Mouse (Mus musculus): ENCODE measurements around the gene Xpo6. TPM values are rescaled to one million over a fixed set of nuclear protein-coding genes. Genes with fewer than 3 reads are reported as not detected.

The Xpo6 gene
- polyA plus RNA-seq, 1 experiment from 2014 or later = 76.4 TPM

DNA sequence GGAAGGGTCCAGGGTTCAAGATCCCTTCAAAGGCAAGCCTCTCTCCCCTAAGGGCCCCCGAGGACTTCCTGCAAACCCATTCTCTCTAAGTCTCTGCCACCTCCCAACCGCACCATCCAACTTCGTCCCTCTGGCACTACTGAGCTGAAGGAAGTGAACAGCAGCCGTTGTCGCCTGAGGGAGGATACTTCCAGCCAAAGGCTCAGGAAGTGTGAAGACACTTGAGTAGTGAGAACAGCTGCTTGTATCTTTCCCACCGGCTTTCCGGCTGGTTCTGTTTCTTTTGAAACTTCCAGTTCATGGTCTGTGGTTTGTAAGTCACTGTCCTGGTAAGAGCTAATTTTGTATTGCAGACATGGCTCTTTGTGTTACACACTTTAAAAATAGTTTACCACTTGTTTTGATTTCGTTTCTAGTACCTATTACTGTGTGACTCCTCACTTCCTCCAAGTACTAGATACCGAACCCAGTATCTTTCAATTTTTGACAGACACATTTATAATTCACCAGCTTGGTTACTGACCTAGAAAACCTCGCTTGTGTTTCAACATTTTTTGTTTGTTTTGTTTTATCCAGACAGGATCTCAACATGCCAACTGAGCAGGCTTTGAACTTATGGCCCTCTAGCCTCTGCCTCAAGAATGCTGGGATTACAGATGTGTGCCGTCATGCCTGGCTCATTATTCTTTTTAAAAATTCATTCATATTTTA lies 35.9 kb upstream of the Xpo6 start:
- Histone ChIP-seq H3K9me3 (ENCODE audit: control insufficient read depth, low read length) (no peaks in the 10 kb centered on the region), H3K4me2 (ENCODE audit: low read depth, low read length, severe bottlenecking) (no peak overlapping the region), H3K4me1 (replicated peaks; ENCODE audit: control insufficient read depth, insufficient read depth, low read length) (no peaks in the 10 kb centered on the region), H3K9ac (ENCODE audit: low read length) (no peak overlapping the region), H3K4me3 (ENCODE audit: low read depth, low read length) (no peak overlapping the region), H3K36me3 (ENCODE audit: control insufficient read depth, insufficient read depth, low read length) (no peaks in the 10 kb centered on the region), H3K27ac (ENCODE audit: low read depth, low read length) (no peak overlapping the region), H3K27me3 (ENCODE audit: control insufficient read depth, insufficient read depth, low read length) (no peaks in the 10 kb centered on the region)
- ATAC-seq (replicated peaks; ENCODE audit: low FRiP score) = no peak
- 69% methylated on average over 11 of the region's 11 CpGs for WGBS
- no peak for DNase-seq (ENCODE audit: low spot score)

DNA sequence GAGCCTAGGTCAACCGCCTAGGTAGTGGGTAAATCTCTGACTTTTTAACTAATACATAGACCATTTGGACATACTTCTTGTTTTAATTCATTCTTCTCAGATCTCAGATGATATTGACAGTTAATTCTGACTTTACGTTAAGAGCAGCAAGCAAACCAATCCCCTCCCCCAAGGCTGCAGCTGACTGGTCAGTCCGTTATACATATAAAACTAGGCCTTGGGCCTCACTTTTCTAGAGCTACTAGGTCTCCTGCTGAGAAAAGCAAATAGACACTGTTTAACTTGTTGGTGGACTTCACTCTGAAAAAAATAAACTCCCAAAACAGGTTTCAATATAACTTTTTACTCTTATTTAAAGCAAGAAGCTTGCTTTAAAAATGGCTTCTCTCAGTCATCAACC lies 34.3 kb upstream of the Xpo6 start:
- WGBS = 87% methylated on average over 3 of the region's 3 CpGs
- Histone ChIP-seq H3K4me3 (ENCODE audit: low read depth, low read length) (no peak overlapping the region), H3K4me1 (replicated peaks; ENCODE audit: control insufficient read depth, insufficient read depth, low read length) (no peaks in the 10 kb centered on the region)

DNA sequence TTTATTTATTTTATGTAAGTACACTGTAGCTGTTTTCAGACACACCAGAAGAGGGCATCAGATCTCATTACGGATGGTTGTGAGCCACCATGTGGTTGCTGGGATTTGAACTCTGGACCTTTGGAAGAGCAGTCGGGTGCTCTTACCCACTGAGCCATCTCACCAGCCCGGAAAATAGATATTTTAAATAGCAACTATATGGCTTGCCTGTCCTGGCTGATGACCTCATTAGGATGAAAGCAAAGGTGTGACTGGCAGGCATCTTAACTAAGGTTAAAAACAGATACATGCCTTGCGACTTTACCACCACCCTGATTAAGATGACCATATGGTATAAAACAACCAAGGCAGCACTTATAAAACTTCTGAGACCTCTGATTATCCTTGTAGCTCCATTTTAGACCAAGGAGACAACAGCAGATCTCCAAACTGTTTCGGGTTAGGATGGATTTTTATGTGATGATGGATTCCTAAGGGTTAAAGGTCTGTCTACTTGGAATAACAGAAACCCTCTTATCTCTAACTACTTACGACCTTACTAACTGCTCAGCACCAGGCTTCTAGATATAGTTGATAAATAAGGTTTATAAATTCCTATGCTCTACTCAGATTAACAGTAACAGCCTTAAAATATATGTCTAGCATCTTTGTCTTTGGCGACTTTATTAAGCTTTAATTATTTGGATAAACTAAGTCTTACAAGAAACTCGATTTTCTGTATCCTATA lies 32.2 kb upstream of the Xpo6 start:
- H3K36me3 ChIP-seq (ENCODE audit: control insufficient read depth, insufficient read depth, low read length) = no peaks in the 10 kb centered on the region
- H3K9me3 ChIP-seq (ENCODE audit: control insufficient read depth, low read length) = no peaks in the 10 kb centered on the region
- DNase-seq (ENCODE audit: low spot score) (no peak), ATAC-seq (replicated peaks; ENCODE audit: low FRiP score) (no peak)
- H3K4me2 ChIP-seq (ENCODE audit: low read depth, low read length, severe bottlenecking) = no peak overlapping the region
- no peaks in the 10 kb centered on the region for H3K27me3 ChIP-seq (ENCODE audit: control insufficient read depth, insufficient read depth, low read length)
- 84% methylated on average over 7 of the region's 8 CpGs for WGBS
- H3K27ac ChIP-seq (ENCODE audit: low read depth, low read length) = no peak overlapping the region
- H3K4me3 ChIP-seq (ENCODE audit: low read depth, low read length) = no peak overlapping the region
- H3K9ac ChIP-seq (ENCODE audit: low read length) = no peak overlapping the region
- no peaks in the 10 kb centered on the region for H3K4me1 ChIP-seq (replicated peaks; ENCODE audit: control insufficient read depth, insufficient read depth, low read length)

More for the DNA sequence above, 34.3 kb upstream of the Xpo6 start:
- Histone ChIP-seq H3K36me3 (ENCODE audit: control insufficient read depth, insufficient read depth, low read length) (no peaks in the 10 kb centered on the region), H3K27me3 (ENCODE audit: control insufficient read depth, insufficient read depth, low read length) (no peaks in the 10 kb centered on the region), H3K27ac (ENCODE audit: low read depth, low read length) (no peak overlapping the region), H3K4me2 (ENCODE audit: low read depth, low read length, severe bottlenecking) (no peak overlapping the region), H3K9me3 (ENCODE audit: control insufficient read depth, low read length) (no peaks in the 10 kb centered on the region), H3K9ac (ENCODE audit: low read length) (no peak overlapping the region)
- ATAC-seq (replicated peaks; ENCODE audit: low FRiP score) (no peak), DNase-seq (ENCODE audit: low spot score) (no peak)

DNA sequence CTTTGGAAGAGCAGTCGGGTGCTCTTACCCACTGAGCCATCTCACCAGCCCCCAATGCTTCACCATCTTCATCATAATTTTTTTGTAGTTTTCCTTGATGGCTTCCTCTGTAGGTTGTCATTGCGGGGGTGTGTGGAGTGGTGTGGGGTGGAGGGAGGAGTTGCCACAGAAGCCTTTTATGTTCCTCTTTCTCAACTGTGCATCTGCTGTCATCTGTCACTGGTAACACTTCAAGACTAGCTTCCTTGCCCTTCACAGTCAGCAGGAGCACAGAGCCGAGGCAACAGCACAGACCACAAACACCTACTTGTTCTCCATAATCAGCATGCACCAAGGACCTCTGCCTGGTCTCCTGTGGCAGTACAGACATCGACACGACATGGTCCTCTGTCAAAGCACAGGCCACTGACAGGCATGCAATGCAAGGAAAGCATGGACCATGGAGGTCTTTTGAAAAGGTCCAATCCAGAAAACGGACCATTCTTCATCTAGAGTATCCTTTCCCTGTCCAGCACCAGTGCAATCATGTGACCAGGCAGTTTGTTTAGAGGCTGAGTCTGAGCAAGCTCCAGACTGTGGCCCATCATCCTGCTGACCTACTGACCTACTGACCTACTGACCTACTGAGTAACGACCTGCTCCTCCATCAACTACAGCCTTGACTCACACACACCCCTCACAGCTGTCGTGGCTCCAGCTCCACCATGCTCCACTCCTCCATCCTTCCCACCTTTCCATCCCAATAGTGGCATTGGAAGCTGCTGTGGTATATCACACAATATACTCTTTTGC lies 30.3 kb upstream of the Xpo6 start:
- no peaks in the 10 kb centered on the region for H3K9me3 ChIP-seq (ENCODE audit: control insufficient read depth, low read length)
- no peak overlapping the region for H3K9ac ChIP-seq (ENCODE audit: low read length)
- ATAC-seq (replicated peaks; ENCODE audit: low FRiP score) (no peak), DNase-seq (ENCODE audit: low spot score) (no peak)
- H3K27me3 ChIP-seq (ENCODE audit: control insufficient read depth, insufficient read depth, low read length) = no peaks in the 10 kb centered on the region
- H3K4me1 ChIP-seq (replicated peaks; ENCODE audit: control insufficient read depth, insufficient read depth, low read length) = no peaks in the 10 kb centered on the region
- 79% methylated on average over 8 of the region's 8 CpGs for WGBS
- H3K27ac ChIP-seq (ENCODE audit: low read depth, low read length) = no peak overlapping the region
- H3K4me2 ChIP-seq (ENCODE audit: low read depth, low read length, severe bottlenecking) = no peak overlapping the region
- no peak overlapping the region for H3K4me3 ChIP-seq (ENCODE audit: low read depth, low read length)
- H3K36me3 ChIP-seq (ENCODE audit: control insufficient read depth, insufficient read depth, low read length) = no peaks in the 10 kb centered on the region

DNA sequence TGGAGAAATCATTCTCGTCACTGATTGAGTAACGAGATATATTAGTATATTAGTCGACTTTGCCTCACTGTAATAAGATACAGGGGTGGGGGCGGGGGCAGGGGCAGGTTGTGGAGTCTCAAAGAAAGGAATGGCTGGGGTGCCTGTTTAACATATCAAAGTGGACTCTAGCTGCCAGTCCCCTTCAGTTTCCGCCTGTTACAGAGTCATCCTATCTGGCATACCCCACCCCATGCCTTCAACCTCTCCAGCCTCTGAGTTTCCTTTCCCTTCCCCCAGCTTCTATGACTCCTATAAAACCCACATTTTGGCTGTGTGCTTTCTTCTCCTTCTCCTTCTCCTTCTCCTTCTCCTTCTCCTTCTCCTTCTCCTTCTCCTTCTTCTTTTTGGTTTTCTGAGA lies 25.8 kb upstream of the Xpo6 start:
- Histone ChIP-seq H3K9ac (ENCODE audit: low read length) (no peak overlapping the region), H3K4me3 (ENCODE audit: low read depth, low read length) (no peak overlapping the region), H3K4me2 (ENCODE audit: low read depth, low read length, severe bottlenecking) (no peak overlapping the region), H3K9me3 (ENCODE audit: control insufficient read depth, low read length) (no peaks in the 10 kb centered on the region), H3K27ac (ENCODE audit: low read depth, low read length) (no peak overlapping the region), H3K36me3 (ENCODE audit: control insufficient read depth, insufficient read depth, low read length) (no peaks in the 10 kb centered on the region), H3K27me3 (ENCODE audit: control insufficient read depth, insufficient read depth, low read length) (no peaks in the 10 kb centered on the region), H3K4me1 (replicated peaks; ENCODE audit: control insufficient read depth, insufficient read depth, low read length) (no peaks in the 10 kb centered on the region)
- no peak for DNase-seq (ENCODE audit: low spot score)
- ATAC-seq (replicated peaks; ENCODE audit: low FRiP score) = no peak
- 27% methylated on average over 5 of the region's 5 CpGs for WGBS

DNA sequence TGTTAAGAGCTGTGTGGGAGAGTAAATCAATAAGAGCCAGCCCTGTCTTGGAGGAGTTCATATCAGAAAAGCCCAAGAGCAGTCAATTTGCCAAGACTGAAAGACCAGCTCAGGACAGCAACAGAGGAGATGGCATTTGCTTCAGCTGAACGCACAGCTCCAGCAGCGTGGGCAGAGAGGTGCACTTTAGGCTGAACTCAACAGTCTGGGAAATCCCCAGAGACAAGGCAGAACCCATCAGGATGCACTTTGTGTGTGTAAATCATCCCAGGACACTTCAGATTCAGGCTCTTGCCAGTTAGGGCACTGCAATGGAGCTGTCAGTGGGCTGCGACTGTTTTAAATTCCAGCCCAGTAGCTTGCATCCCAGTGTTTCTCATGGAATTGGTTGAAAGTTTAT lies 22.5 kb upstream of the Xpo6 start:
- no peak overlapping the region for H3K27ac ChIP-seq (ENCODE audit: low read depth, low read length)
- H3K9ac ChIP-seq (ENCODE audit: low read length) = no peak overlapping the region
- no peaks in the 10 kb centered on the region for H3K4me1 ChIP-seq (replicated peaks; ENCODE audit: control insufficient read depth, insufficient read depth, low read length)
- H3K4me3 ChIP-seq (ENCODE audit: low read depth, low read length) = no peak overlapping the region
- no peak for ATAC-seq (replicated peaks; ENCODE audit: low FRiP score)
- 65% methylated on average over 3 of the region's 3 CpGs for WGBS
- DNase-seq (ENCODE audit: low spot score) = no peak
- no peak overlapping the region for H3K4me2 ChIP-seq (ENCODE audit: low read depth, low read length, severe bottlenecking)
- H3K9me3 ChIP-seq (ENCODE audit: control insufficient read depth, low read length) = no peaks in the 10 kb centered on the region
- H3K36me3 ChIP-seq (ENCODE audit: control insufficient read depth, insufficient read depth, low read length) = no peaks in the 10 kb centered on the region
- no peaks in the 10 kb centered on the region for H3K27me3 ChIP-seq (ENCODE audit: control insufficient read depth, insufficient read depth, low read length)

DNA sequence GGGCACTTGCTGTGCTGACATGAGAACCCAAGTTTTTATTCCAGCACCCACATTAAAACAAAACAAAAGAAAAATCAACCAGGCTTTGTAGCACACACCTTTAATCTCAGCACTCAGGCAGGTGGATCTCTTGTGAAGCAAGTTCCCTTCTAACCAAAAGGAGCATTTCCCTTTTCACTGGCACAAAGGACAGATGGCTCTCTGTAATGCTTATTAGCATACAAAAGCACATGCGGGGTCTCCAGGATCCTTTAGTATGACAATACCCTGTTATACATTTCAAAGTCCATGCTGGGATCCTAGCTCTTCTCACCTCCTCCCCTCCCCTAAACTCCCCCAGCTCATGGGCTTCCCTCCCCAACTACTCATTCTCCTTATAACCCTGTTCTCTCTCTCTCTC lies 20.3 kb upstream of the Xpo6 start:
- Histone ChIP-seq H3K9ac (ENCODE audit: low read length) (no peak overlapping the region), H3K4me2 (ENCODE audit: low read depth, low read length, severe bottlenecking) (no peak overlapping the region), H3K27me3 (ENCODE audit: control insufficient read depth, insufficient read depth, low read length) (no peaks in the 10 kb centered on the region), H3K9me3 (ENCODE audit: control insufficient read depth, low read length) (no peaks in the 10 kb centered on the region), H3K27ac (ENCODE audit: low read depth, low read length) (no peak overlapping the region), H3K4me3 (ENCODE audit: low read depth, low read length) (no peak overlapping the region), H3K4me1 (replicated peaks; ENCODE audit: control insufficient read depth, insufficient read depth, low read length) (no peaks in the 10 kb centered on the region), H3K36me3 (ENCODE audit: control insufficient read depth, insufficient read depth, low read length) (no peaks in the 10 kb centered on the region)
- DNase-seq (ENCODE audit: low spot score) (no peak), ATAC-seq (replicated peaks; ENCODE audit: low FRiP score) (no peak)
- 38% methylated on average over 1 of the region's 1 CpGs for WGBS

DNA sequence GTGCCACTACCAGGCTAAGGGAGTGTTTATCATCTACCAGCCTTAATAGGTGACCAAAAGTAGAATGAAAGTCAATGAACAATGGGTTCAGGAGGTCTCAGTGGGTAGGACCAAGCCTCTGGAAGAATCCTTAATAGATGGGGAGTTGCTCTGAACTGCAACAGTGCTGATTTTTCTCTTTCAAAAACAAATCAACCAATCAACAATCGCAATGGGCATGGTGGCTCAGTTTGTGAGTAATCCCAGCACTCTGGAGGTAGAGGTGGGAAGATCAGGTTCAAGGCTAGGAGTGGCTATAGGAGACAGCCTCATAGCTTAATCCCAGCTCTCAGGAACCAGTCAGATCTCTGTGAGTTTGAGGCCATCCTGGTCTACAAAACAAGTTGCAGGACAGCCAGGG lies 18.0 kb upstream of the Xpo6 start:
- no peaks in the 10 kb centered on the region for H3K27me3 ChIP-seq (ENCODE audit: control insufficient read depth, insufficient read depth, low read length)
- no peak for ATAC-seq (replicated peaks; ENCODE audit: low FRiP score)

More for the DNA sequence above, 18.0 kb upstream of the Xpo6 start:
- H3K9ac ChIP-seq (ENCODE audit: low read length) = no peak overlapping the region
- no peaks in the 10 kb centered on the region for H3K36me3 ChIP-seq (ENCODE audit: control insufficient read depth, insufficient read depth, low read length)
- H3K4me3 ChIP-seq (ENCODE audit: low read depth, low read length) = no peak overlapping the region
- no peaks in the 10 kb centered on the region for H3K4me1 ChIP-seq (replicated peaks; ENCODE audit: control insufficient read depth, insufficient read depth, low read length)
- H3K4me2 ChIP-seq (ENCODE audit: low read depth, low read length, severe bottlenecking) = no peak overlapping the region
- 89% methylated on average over 1 of the region's 1 CpGs for WGBS
- no peaks in the 10 kb centered on the region for H3K9me3 ChIP-seq (ENCODE audit: control insufficient read depth, low read length)
- DNase-seq (ENCODE audit: low spot score) = no peak
- no peak overlapping the region for H3K27ac ChIP-seq (ENCODE audit: low read depth, low read length)
